Mouse (Mus musculus) liver, postnatal 0 days (tissue): Measurements from ENCODE around the gene 4930524B15Rik.

Experiments
- CTCF ChIP-seq: sonication (generic); IDR thresholded peaks from 2 replicates; pipeline ENCODE4 v1.5.1; 2016; ENCODE audit warnings: antibody characterized with exemption, low read depth
- EP300 ChIP-seq: IDR thresholded peaks from 2 replicates; pipeline ENCODE4 v1.6.1; 2016; ENCODE audit warnings: antibody characterized with exemption, low read depth, mild to moderate bottlenecking

DNA sequence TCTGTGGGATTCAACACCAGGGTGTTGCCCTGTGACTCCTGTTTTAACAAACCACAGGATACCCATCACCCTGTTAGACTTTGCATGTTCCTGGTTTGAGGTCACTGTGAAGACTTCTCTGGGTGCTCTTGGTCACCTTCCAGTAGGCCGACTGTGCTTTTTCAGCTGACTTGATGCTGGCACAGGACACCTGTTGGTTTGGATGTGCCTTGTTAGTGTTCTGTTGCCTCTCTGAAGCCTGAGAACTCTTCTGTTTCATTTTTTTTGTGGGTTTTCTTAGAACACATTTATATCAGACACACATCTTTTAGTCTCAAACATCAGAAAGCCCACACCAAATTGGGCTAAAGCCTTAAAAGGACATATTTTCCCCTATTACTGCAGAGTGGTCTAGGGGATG, 48.2 kb downstream of the 4930524B15Rik start:
- TF ChIP-seq CTCF (no peak), EP300 (no peak)
